Mouse (Mus musculus) testis, postnatal 10 days (tissue): ENCODE measurements around the gene Cry1.
A peak's percentile ranks its signal among the peaks of the same experiment; 100 is the strongest.

Source experiments
- DNase-seq: peaks from one replicate; pipeline ENCODE4 v3.0.0; 2021; ENCODE audit warnings: low spot score

Gene Cry1

DNA sequence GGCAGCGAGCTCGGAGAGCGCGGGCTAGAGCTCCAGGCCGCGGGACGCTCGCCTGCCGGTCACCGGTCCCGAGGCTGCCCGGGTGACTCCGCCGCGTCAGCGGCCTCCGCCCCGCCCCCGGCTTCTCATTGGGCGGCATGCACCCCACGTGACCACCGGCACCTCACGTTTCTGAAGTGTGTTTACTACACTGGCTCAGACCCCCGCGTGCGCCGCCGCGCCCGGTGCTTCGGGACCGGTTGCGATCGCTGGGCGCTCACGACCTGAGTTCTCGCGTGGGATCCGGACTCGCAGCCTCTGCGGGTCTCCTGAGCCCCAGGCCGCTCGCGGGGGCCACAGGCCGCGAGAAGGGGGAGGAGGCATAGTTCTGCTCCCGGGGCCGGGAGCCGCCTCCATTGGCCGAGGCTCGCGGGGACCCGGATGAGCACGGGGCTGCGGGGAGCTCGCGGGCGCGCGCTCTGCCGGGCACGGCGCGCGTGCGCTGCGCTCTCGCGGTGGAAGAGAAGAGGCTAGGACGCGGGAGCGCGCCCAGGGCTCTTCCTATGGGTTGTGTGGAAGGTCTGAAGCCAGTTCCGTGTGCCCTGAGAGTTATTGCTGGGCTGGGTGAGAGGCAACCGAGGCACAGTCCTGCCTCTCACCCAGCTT, at the start of gene Cry1:
Gene Cry1, minus strand, starts transcription at position 101 of the 645 bp plus-strand sequence.
- DNase-seq: peak; percentile 98

GRCm38 (mm10) chr10:85221771-85222050, 36.8 kb upstream of the Cry1 start:
- DNase-seq: no peak

DNA sequence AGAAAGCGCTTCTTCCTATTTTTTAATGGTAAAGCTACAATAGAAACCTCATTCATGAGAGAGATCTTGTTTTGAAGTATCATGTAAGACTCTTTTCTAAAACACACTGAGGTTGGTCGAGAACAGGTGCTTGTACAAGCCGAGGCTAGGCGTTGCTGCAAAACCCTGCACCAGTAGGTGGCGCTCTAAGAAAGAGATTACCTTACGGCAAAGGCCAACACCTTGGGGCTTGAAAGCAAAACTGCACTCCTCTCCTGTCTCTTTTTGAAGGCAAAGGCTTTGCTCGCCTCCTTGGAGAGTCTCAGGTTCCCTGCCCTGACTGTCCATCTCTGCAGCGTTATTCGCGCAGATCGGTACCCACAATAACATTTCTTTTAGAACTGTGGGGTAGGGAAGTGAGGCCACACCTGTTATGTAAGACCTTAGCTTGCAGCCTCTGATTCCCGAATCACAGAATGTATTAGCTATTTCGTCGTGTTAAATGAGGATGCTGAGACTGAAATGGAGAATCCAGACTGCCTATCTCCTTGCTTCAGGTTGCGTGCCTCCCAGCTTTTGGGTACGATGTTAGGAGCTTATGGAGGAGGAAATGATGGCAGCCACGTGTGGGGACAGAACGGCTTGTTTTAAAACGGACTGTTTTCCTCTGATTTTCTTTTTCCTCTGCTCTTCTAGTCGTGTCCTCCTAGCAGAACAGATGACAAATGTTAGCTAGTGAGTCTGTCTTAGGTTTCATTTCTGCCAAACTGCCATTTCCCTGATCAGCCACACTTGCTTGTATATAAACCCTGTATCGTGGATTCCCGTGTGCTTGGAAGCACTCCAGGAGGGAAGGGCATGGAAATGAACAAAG, 36.3 kb upstream of the Cry1 start:
- peak; percentile 94 for DNase-seq

DNA sequence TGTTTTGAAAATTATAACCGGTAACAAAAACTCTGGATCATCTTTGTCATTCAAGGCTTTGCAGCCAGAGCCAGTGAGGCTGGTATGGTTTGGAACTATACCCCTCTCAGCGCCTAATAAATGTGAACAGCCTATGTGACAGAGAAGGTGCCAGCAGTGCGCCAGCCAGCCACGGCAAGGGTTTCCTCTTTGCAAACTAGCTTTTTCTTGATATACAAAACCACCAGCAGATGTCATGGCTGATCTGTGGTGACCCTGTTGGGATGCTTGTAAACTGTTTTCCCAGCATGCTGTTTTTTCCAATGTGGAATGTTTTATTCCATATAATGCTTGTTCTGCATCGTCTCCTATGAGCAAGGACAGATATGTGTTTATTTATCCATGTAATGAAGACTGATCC, 30.0 kb upstream of the Cry1 start:
- no peak for DNase-seq

DNA sequence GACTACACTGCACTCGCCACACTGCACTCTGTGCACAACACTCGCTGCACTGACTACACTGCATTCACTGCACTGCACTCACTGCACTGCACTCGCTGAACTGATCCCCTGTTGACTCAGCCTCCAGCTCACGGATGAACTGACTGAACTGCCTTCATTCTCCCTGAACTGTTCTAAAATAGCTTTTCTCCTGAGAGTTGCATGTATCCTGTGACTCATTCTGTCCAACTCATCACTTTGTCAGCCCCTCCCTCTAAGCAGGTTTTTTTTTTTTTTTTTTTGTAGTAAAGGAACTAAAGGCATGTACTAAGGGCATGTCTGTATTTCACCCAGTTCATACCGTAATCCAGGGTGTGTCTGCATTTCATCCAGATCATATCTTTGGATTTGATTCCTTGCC, 26.8 kb upstream of the Cry1 start:
- no peak for DNase-seq

DNA sequence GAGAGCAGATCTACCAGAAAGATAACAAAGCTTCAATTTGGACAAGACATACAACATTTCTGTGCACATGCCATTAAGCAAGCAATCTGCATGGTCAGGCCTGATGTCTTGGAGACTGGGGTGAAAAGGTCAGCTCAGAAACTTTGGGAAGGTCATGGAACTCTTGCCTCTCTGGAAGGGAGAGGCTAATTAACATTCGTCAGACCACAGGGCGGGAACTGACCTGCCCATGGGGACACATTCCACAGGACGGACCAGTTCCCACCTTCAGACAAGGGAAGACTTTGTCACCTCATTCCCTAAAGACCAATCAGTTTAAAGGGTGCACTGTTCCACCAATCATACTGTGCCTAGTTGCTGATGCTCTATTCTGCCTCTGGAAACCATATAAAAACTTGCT, 25.3 kb upstream of the Cry1 start:
- no peak for DNase-seq

GRCm38 (mm10) chr10:85209119-85209605, 24.3 kb upstream of the Cry1 start:
- no peak for DNase-seq

DNA sequence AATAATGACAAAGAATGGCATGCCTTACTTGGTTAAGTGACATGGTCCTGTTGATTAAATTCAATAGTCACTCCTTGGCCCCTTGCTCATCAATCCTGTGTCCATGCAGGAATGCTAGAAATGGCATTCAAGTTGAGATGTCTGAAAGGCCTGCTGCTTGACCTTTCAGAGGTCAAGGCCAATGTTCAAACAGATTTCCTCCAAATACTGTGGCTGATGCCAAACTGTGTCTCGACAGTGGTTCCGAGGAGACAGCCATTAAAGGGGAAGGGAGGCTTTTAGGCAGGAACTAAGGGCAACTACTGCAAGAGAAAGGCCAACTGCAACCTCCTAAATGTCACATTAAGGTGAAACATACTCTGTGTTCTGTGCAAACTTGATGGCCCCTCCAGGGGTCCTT, 20.5 kb upstream of the Cry1 start:
- DNase-seq: no peak

DNA sequence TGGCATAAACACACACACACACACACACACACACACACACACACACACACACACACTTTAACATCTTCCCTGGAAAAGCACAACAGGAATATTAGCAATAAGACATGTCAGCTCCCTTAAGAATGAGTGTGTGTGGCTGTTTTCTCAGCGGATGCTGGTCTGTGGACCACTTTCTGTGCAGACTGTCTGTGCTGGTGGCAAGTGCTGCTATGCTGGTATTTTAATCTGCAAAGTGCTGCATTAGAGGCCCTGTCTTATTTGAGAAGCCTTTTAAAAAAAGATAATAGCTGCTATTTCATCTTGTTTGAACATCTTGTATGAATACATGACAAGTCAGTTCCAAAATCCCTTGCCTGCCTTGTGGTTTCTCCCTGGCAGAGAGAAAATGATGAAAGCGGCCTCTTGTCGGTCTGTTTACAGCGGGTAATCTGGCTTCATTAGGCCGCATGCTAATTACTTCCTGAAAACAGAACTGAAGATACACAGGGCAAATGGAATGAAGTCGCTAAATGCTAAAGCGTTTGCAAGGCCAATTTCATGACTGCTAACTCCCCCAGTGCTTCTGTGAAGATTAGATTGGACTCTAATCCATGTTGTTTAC, 19.5 kb upstream of the Cry1 start:
- no peak for DNase-seq

- DNase-seq: no peak
These were observed 9.7 kb upstream of the Cry1 start for GRCm38 (mm10) chr10:85194528-85194927.

DNA sequence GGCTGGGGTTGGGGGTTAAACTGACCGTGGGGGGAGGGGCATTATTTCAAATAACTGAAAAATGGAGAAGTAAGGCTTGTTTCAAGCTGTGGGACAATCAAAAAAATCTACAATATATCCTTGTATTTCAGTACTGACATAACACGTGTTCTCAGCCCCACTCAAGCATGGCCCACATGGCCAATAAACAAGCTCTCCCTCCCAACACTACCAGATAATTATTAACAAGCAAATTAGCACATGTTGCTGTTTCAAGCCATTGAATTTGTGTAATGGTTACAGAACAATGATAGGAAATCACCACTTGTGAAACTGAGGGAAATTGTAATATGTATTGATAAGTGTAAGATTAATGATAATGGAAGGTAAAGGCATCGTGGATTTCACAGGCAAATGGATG, 8.5 kb upstream of the Cry1 start:
- no peak for DNase-seq

DNA sequence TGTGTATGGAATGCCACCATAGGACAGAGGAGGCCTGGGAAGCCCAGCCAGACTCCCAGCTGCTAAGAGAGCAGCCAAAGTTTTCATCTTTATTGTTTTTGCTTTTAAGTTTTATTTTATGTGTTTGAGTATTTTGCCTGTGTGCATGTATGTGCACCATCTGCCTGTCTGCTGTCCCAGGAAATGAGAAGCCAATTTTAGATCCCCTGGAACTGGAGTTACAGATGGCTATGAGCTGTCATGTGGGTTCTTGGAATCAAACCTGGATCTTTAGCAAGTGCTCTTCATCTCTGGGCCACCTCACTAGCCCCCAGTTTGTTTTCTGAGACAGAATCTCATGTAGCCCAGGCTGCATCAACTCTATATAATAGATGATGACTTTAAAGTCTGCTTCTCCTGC, 5.8 kb upstream of the Cry1 start:
- no peak for DNase-seq

DNA sequence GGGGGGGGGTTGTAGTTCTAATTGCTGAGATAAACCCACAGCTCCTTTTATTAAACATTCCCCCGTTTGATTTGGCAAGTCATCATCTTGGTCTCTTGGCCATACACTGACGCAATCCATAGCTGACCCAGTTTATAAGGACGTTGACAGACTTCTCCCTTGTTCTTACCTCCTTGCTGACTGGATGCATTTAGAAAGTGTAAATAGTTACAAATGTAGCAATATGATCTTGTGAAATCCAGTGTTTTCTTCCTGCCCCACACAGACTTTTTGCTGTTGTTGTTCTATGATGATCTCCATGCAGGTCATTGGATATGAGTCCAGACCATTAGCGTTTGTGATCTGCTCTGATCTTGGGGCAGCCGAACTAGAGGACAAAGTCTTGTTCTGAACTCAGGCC, 5.1 kb upstream of the Cry1 start:
- DNase-seq: no peak

DNA sequence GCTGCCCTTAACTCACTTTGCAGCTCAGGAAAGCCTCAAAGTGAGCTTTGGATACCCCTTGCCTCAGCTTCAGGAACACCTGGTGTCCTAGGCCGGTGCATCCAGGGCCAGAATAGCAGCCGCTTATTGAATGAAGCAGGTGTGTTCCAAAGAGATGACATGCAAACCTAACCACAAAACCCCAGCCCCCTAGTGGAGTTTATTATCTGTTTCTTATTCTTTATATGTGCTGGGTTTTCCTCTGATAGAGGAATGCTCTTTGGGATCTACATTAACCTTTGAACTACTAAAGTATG, 1.6 kb upstream of the Cry1 start:
- no peak for DNase-seq

- no peak for DNase-seq
These were observed 1.0 kb upstream of the Cry1 start for GRCm38 (mm10) chr10:85185639-85186498.

GRCm38 (mm10) chr10:85184201-85184963, 482 bp downstream of the Cry1 start:
- DNase-seq: peak; percentile 67

DNA sequence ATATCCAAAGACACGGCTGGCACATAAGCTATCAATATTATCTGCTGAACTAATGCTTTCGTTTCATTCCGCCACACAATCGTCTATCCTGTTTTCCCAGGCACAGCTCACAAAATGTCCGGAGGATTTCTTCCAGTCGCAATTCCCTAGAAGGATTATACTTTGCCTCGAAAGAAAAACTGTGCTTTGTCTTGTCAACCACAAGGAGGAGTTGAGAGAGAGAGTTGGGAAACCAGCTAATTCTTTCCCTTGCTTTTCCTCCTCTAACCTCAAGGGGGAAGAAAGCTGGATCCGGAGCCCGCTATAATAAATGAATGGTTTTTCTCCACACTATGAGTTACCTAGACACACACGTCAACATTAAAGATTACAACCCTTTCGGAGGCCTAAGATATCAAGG, 1.2 kb downstream of the Cry1 start:
- DNase-seq: no peak

DNA sequence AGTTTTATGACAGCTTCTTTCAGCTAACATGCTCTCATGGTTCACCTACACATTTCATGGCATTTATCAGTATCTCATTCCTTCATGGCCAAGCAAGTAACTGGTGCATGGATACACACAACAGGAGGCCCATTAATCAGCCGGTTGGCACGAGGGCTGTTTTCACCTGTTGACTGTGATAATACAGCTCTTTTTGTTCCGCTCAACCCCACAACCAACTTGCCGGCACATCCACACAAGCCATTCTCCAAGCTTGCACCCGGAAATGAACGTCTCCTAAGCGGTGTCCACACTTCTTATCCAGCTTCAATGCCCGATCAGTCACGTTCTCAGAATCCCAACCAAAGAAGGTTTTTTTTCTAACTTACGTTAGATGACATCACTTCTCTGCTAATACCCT, 2.1 kb downstream of the Cry1 start:
- DNase-seq: no peak

DNA sequence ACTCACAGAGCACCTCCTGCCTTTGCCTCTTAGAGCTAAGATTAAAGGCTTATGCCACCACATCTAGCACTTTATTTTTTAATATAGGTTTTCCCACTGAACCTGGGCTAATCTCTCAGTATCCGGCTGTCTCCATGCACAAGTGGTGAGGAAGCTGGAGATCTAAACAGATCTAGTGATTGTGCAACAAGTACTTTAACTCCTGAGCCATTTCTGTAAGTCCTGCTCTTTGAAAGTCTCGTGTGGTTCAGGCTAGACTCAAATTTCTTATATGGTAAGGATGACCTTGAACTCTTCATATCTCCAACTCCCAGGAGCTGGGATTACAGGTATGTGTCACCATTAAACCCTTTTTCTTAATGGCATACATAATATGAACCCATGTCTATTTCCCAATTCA, 8.2 kb downstream of the Cry1 start:
- DNase-seq: no peak

- no peak for DNase-seq
These were observed 19.6 kb downstream of the Cry1 start for GRCm38 (mm10) chr10:85165306-85165705.

GRCm38 (mm10) chr10:85164791-85165190, 20.1 kb downstream of the Cry1 start:
- DNase-seq: no peak
